Mouse (Mus musculus) thymus, adult 2 months (tissue): ENCODE results near the gene Dld.

Experiments used
- CTCF ChIP-seq: fragments of 200-500 bp; IDR thresholded peaks from 2 replicates; pipeline ENCODE4 v1.5.1; 2012; ENCODE audit warnings: mild to moderate bottlenecking, control low read depth, low read length, moderate library complexity, borderline replicate concordance; ENCODE audit not compliant: control insufficient read depth, poor library complexity, insufficient read depth; ENCODE audit errors: extremely low read depth
- POLR2A ChIP-seq: fragments of 200-500 bp; IDR thresholded peaks from 2 replicates; pipeline ENCODE4 v1.6.1; 2012; ENCODE audit warnings: mild to moderate bottlenecking, low read length, control low read depth, moderate library complexity; ENCODE audit not compliant: control insufficient read depth, poor library complexity, insufficient read depth; ENCODE audit errors: extremely low read depth

GRCm38 (mm10) chr12:31294996-31295395 is 56.3 kb downstream of the Dld start:
- TF ChIP-seq CTCF: no peak
- no peak for TF ChIP-seq POLR2A
